Mouse (Mus musculus) spleen, adult 2 months (tissue): ENCODE results near the gene Cntnap5a. TPM values are rescaled to one million over a fixed set of nuclear protein-coding genes. Genes with fewer than 3 reads are reported as not detected.

Source experiments
- DNase-seq, 2 experiments: peaks; one replicate each; pipeline versions ENCODE4 v3.0.0 to v3.0.0-alpha.2; 2012 to 2021; ENCODE audit warnings: low spot score in 2 of 2, low read depth in 1 of 2
- H3K27ac ChIP-seq: fragments of 200-500 bp; 2 replicates; pipeline ENCODE4 v1.5.1; 2012; ENCODE audit warnings: low read length, inconsistent platforms; ENCODE audit not compliant: insufficient read depth
- H3K27me3 ChIP-seq: fragments of 200-500 bp; 2 replicates; pipeline ENCODE4 v1.6.1; 2012; ENCODE audit warnings: mild to moderate bottlenecking, moderate library complexity, low read length, inconsistent platforms; ENCODE audit not compliant: control insufficient read depth, insufficient read depth
- H3K36me3 ChIP-seq: fragments of 200-500 bp; 2 replicates; pipeline ENCODE4 v1.6.1; 2012; ENCODE audit warnings: mild to moderate bottlenecking, low read length, inconsistent platforms; ENCODE audit not compliant: control insufficient read depth, insufficient read depth
- H3K4me1 ChIP-seq: fragments of 200-500 bp; 2 replicates; pipeline ENCODE4 v1.6.1; 2011; ENCODE audit warnings: inconsistent platforms; ENCODE audit not compliant: control insufficient read depth, insufficient read depth, insufficient read length
- H3K4me3 ChIP-seq: fragments of 200-500 bp; 2 replicates; pipeline ENCODE4 v1.5.1; 2011; ENCODE audit warnings: mild to moderate bottlenecking, inconsistent platforms; ENCODE audit not compliant: insufficient read depth, insufficient read length; ENCODE audit errors: extremely low read depth
- CTCF ChIP-seq: fragments of 200-500 bp; IDR thresholded peaks from 2 replicates; pipeline ENCODE4 v1.5.1; 2011; ENCODE audit warnings: mild to moderate bottlenecking, inconsistent platforms; ENCODE audit not compliant: insufficient read depth, insufficient read length, insufficient replicate concordance; ENCODE audit errors: extremely low read depth
- POLR2A ChIP-seq: fragments of 200-500 bp; IDR thresholded peaks from 2 replicates; pipeline ENCODE4 v1.6.1; 2011; ENCODE audit warnings: low read depth, low read length, inconsistent platforms
- WGBS: fragments of 180-500 bp; shearing (Covaris S2); methylation state at CpG from one replicate; pipeline ENCODE4 v1.1.7; 2018; 5-methylcytosine and 5-hydroxymethylcytosine counted together
- polyA plus RNA-seq: library from polyadenylated mRNA; depleted of rRNA; stranded (reverse); fragments of >200 nt; gene quantifications from 2 replicates; pipeline ENCODE4 v1.2.3, GENCODE M21; 2012

Gene Cntnap5a
- polyA plus RNA-seq, 1 experiment = not detected

DNA sequence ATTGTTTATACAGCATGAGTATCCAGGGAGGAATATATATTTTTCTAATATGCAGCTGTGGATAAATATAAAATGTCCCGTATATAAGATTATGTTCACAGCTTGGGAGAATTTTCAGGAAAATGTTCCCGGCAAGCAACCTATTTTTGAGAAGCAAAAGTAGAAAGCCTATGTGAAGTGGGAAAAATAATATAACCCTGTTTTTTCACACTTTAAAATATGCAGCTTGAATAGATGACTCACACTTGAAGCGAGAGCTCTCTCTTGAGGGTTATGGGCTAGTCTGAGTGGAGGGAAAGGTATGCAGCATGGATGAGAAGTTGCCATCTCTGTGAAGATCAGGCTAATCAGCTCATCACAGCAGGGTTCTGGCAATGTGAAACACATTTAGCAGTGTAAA, 261.3 kb downstream of the Cntnap5a start:
- no peaks in the 10 kb centered on the region for H3K36me3 ChIP-seq
- H3K27ac ChIP-seq = no peak overlapping the region
- no peaks in the 10 kb centered on the region for H3K27me3 ChIP-seq
- WGBS = 91% methylated on average over 3 of the region's 3 CpGs
- no peaks in the 10 kb centered on the region for H3K4me1 ChIP-seq
- no peak for TF ChIP-seq POLR2A
- TF ChIP-seq CTCF = no peak
- H3K4me3 ChIP-seq = no peak overlapping the region
- DNase-seq = no peak

DNA sequence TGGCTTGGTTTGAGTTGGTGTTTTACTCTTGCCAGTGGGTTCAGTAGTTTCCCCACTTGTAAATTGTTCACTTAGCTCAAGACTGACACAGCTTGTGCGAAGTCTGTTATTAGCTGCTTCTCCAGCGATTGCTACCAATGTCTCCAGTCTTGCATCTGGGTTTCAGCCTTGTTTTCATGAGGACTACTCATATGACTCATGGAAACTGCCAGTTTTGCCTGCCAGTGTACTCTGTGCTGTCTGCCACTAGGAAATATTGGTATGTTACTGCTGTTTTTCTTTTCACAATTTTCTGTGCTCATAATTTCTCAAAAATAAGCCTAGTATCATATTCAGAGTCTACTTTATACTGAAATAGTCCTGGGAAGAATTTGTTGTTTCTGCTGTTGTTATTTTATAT, 272.0 kb downstream of the Cntnap5a start:
- WGBS = 89% methylated on average over 2 of the region's 2 CpGs
- TF ChIP-seq CTCF (no peak), POLR2A (no peak)
- Histone ChIP-seq H3K4me1 (no peaks in the 10 kb centered on the region), H3K36me3 (no peaks in the 10 kb centered on the region), H3K27me3 (no peaks in the 10 kb centered on the region), H3K27ac (no peak overlapping the region), H3K4me3 (no peak overlapping the region)
- no peak for DNase-seq

DNA sequence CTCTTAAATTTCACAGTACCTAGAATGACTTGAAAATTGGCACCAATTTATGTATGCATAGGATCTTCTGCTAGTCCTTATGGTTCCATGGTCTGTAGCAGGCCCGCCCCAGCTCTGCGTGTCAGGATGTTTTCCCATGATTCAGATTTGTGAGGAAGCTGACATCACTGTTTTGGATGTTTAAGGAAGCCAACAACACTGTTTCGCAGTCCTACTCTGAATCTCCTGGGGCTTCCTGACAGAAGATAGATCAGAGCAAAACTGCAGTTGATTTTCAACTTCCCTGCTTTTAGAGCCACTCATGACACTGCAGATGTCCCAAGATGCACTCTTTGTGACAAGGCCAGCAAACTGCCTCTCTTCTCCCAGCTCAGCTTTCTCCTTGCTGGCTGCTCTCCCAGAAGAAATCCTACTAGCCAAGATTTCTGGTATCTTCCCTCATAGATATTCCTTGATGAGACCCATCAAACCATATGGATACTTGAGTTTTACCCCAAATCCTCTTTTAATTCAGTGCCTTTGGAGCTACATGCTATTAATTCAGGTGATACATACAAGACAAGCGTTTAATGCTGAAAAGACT, 280.5 kb downstream of the Cntnap5a start:
- no peak for DNase-seq
- WGBS = 71% methylated on average over 4 of the region's 4 CpGs
- TF ChIP-seq POLR2A (no peak), CTCF (no peak)
- Histone ChIP-seq H3K27ac (no peak overlapping the region), H3K4me1 (no peaks in the 10 kb centered on the region), H3K36me3 (no peaks in the 10 kb centered on the region), H3K4me3 (no peak overlapping the region), H3K27me3 (no peaks in the 10 kb centered on the region)

DNA sequence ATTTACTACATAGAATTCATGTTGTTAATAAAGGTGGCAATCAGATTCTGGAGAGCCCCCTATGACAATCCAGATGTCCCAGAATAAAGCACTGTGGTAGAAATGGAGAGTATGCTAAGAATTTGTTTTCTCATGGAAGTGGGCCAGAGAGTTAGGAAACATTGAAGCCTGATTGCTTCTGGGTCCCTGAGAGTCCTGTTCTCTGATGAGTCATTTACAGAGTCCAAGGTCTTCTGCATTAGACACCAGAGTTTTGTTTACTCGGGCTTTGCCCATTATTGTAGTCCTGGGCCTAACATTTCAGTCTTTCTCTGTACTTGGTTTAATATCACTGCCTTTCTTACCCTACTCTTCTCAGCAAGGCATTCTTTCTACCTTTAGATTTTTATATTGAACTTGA, 305.6 kb downstream of the Cntnap5a start:
- no peak for TF ChIP-seq CTCF
- no peak for TF ChIP-seq POLR2A
- no peak for DNase-seq
- Histone ChIP-seq H3K27ac (no peak overlapping the region), H3K36me3 (no peaks in the 10 kb centered on the region), H3K4me3 (no peak overlapping the region), H3K27me3 (no peaks in the 10 kb centered on the region), H3K4me1 (no peaks in the 10 kb centered on the region)
- WGBS = 75% methylated on average over 1 of the region's 1 CpGs

DNA sequence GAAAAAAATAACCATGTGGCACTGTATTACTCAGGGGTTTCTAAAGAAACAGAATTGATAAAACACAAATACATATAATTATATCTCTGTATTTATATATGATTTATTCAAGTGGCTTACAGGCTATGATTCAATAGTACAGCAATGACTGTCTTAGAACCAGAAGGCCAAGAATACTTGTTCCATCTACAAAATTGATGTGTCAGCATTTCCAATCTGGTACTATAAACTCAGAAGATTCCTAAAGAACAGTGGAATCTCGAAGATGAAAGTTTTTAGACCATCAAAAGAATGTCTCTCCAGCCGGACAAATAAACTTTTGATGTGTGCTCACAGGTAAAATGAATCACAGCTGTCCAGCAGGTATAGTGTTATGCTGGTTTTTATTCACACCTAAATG, 331.2 kb downstream of the Cntnap5a start:
- TF ChIP-seq POLR2A (no peak), CTCF (no peak)
- DNase-seq = no peak
- H3K36me3 ChIP-seq = no peaks in the 10 kb centered on the region
- H3K27ac ChIP-seq = no peak overlapping the region
- H3K27me3 ChIP-seq = no peaks in the 10 kb centered on the region
- H3K4me3 ChIP-seq = no peak overlapping the region
- H3K4me1 ChIP-seq = no peaks in the 10 kb centered on the region
- WGBS = 81% methylated on average over 2 of the region's 2 CpGs

DNA sequence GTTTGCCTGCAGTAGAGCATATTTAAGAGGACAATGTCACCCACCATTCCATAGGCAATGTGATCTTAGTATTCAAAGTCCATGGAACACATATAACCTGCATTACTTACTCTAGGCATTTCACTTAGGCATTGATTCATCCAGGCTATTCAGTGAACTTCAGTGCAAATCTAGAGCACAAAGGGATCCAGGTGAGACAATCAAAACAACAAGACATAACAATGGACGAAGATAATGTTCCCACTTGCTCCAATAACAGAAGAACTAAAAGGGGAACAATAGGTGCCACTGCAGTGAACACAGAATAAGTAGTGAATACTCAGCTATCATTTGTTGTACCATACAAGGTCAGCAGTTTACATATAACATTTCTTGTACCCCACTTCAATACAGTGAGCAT, 345.1 kb downstream of the Cntnap5a start:
- WGBS = 60% methylated on average over 1 of the region's 1 CpGs
- no peak overlapping the region for H3K4me3 ChIP-seq
- no peaks in the 10 kb centered on the region for H3K27me3 ChIP-seq
- TF ChIP-seq POLR2A = no peak
- no peak for TF ChIP-seq CTCF
- H3K36me3 ChIP-seq = no peaks in the 10 kb centered on the region
- DNase-seq = no peak
- H3K4me1 ChIP-seq = no peaks in the 10 kb centered on the region
- H3K27ac ChIP-seq = no peak overlapping the region

DNA sequence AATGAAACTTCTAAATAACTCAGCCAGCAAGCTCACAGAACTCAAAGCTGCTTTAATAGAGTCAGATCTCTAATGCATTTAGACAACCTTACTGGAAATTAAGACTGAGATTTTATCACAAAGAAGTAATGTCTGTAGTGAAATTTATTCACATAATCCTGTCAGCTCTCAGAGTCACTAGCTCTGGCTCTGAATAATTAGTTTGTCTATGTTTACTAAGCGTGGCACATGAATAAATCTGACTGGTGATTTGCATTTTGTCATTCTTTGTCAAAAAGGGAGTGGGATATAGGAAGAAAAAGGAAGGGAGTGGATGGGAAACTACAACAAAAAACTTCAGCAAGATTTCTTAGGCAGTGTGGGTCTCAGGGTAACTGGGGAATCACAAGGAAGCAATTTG, 351.3 kb downstream of the Cntnap5a start:
- H3K36me3 ChIP-seq = no peaks in the 10 kb centered on the region
- no peak for DNase-seq
- no peak for TF ChIP-seq POLR2A
- no peak for TF ChIP-seq CTCF
- H3K27me3 ChIP-seq = no peaks in the 10 kb centered on the region
- H3K4me3 ChIP-seq = no peak overlapping the region
- H3K27ac ChIP-seq = no peak overlapping the region
- no peaks in the 10 kb centered on the region for H3K4me1 ChIP-seq
- 49% methylated on average over 1 of the region's 1 CpGs for WGBS
